Mouse (Mus musculus) CH12F3 (cell line): Measurements from ENCODE around the gene Mettl1.

Experiments
- in situ Hi-C: fragments of 300-500 bp; cut with MboI; formaldehyde crosslinking; loops from 2 replicates; pipeline ENCODE4 v1.14.3; 2020; ENCODE audit warnings: low sequenced_read_pairs

Mettl1 gene

DNA sequence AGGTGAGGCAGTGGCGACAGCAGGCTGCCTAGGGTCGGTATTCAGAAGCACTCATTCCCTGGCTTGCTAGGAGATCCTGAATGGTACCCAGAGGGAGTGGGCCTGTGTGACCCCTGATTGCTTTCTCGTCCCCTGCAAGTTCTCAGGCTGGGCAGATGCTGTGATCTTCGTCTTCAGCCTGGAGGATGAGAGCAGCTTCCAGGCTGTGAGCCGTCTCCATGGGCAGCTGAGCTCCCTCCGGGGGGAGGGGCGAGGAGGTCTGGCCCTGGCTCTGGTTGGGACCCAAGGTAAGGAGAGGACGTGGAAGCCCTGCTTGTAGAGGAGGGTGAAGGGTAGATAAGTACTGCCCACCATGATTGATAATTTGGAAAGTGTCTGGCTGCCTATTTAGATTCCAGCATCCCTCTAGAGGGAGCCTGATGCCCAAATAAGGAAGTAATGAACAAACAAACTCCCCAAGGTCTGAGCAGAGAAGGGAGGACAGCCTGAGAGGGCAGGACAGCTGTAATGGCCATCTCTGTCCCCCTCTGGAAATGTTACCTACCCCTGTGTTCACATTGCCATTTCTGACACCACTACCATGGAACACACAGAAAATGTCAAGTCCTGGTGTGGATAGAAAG is 42.2 kb downstream of the Mettl1 start:
- in situ Hi-C loops, result no loop called here

GRCm38 (mm10) chr10:127083915-127084306 is 42.7 kb downstream of the Mettl1 start:
- in situ Hi-C loops, result no loop called here

DNA sequence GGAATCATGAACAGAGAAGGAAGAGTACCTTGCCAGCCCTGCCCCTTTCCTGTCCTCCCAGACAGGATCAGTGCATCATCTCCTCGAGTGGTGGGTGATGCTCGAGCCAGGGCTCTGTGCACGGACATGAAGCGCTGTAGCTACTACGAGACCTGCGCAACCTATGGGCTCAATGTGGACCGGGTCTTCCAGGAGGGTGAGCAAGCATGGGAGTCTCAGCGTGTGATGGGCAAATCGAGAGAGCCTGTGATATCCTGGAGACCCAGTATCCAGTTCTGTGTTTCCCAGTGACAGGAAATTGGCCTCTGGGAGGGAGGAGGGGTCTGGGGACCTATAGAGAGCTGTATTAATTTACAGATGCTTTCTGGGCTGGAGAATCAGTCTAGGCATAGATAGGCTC is 43.8 kb downstream of the Mettl1 start:
- in situ Hi-C loops, result no loop called here

DNA sequence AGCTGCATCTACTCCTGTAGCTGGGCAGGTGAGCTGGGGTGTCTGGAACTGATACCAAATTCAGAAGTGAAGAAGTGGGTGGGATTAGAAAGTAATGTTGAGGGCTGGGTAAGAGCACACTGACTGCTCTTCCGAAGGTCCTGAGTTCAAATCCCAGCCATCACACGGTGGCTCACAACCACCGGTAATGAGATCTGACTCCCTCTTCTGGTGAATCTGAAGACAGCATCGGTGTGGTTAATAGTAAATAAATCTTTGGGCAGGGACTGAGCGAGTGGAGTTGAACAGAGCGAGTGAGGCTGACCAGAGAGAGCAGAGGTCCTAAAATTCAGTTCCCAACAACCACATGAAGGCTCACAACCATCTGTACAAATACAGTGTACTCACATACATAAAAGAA is 44.4 kb downstream of the Mettl1 start:
- in situ Hi-C loops, result no loop called here

- in situ Hi-C loops, result no loop called here
These were observed 49.6 kb downstream of the Mettl1 start for GRCm38 (mm10) chr10:127090560-127091411.

GRCm38 (mm10) chr10:127091507-127092396 is 50.5 kb downstream of the Mettl1 start:
- in situ Hi-C loops, result no loop called here

GRCm38 (mm10) chr10:127092742-127093141 is 51.5 kb downstream of the Mettl1 start:
- in situ Hi-C loops, result no loop called here

- in situ Hi-C loops, result no loop called here
These were observed 53.2 kb downstream of the Mettl1 start for GRCm38 (mm10) chr10:127094382-127094802.
